Mouse (Mus musculus) heart, postnatal 0 days (tissue): ENCODE measurements around the gene Gm48552.

Experiments used
- CTCF ChIP-seq: IDR thresholded peaks from 2 replicates; pipeline ENCODE4 v1.5.1; 2016; ENCODE audit warnings: antibody characterized with exemption, control low read depth, low read depth
- EP300 ChIP-seq: IDR thresholded peaks from 2 replicates; pipeline ENCODE4 v1.6.1; 2016; ENCODE audit warnings: antibody characterized with exemption, low read depth

- TF ChIP-seq CTCF, result no peak
- TF ChIP-seq EP300, result peak; percentile 95
These were observed 44.1 kb downstream of the Gm48552 start for GRCm38 (mm10) chr10:81432868-81433262.
